Mouse (Mus musculus): ENCODE results near the gene Slc41a1.
A peak's percentile ranks its signal among the peaks of the same experiment; 100 is the strongest.

DNA sequence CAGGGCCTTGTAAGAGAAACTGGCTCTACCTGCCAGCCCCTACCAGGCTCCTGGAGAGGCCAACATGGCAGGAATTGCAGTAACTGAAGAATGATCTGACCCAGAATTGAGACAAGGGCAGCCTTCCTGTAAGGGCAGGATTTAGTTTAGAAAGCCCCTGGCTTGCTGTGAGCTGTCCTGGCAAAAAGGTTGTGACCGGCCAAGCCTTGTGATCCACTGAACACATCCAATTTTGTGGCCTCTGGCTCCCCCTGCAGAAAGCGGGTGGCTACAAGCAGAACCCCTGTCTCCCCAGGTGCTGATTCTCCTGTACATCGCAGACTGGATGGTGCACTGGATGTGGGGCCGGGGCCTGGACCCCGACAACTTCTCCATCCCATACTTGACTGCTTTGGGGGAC lies 19.0 kb downstream of the Slc41a1 start:
- peak; percentile 85 for TF ChIP-seq CTCF (IDR thresholded peaks at IDR 0.05; ENCODE audit: borderline replicate concordance, insufficient read depth, low read depth, low read length)
- TF ChIP-seq POLR2A (IDR thresholded peaks at IDR 0.05; ENCODE audit: borderline replicate concordance, insufficient read depth, low read length) = no peak

Data from cerebellum, adult 2 months (tissue).